ENCODE assay signal across 12 mouse cellular contexts in genomic region chr11:8706246-8707041, GRCm38 (mm10). TPM values are rescaled to one million over a fixed set of nuclear protein-coding genes. Genes with fewer than 3 reads are reported as not detected.
DNase-seq lines count a peak whose midpoint lies in the region; ATAC-seq lines count a peak whose summit lies in the region.
"Had no signal": no experiment of that assay in that cellular context is flagged by ENCODE, and none has a peak within 500 bp of the region (broad histone marks: within the 10 kb centered on the region; RNA-seq: fewer than 3 reads in every experiment).

No protein-coding gene starts in this region.

- H3K4me1 ChIP-seq in forebrain, embryonic 16.5 days (replicated peaks; ENCODE audit: control insufficient read depth, insufficient read depth, low read length), result no peaks in the 10 kb centered on the region
- no peaks in the 10 kb centered on the region for H3K4me1 ChIP-seq in forebrain, embryonic 12.5 days
- H3K4me1 ChIP-seq in lung, embryonic 15.5 days, result peaks cover 24% of the 10 kb centered on the region

- DNase-seq in lung, postnatal 25 days (ENCODE audit: low spot score), result no peak
- DNase-seq in gonadal fat pad, adult 2 months (ENCODE audit: low read depth), result peak; percentile 54
- DNase-seq in skeletal muscle tissue, adult 2 months (ENCODE audit: low read depth, low spot score), result peak; percentile 25
- no peak for DNase-seq in cerebellum, adult 9-11 months
- DNase-seq in left cerebral cortex, postnatal 14 days (ENCODE audit: low spot score in 2 of 2), result no peak
- DNase-seq: thymus, postnatal 14 days had no signal

- no peak overlapping the region for H3K4me3 ChIP-seq in forebrain, embryonic 16.5 days (replicated peaks; ENCODE audit: low read length)
- H3K4me3 ChIP-seq in forebrain, embryonic 12.5 days (replicated peaks), result no peak overlapping the region
- H3K4me3 ChIP-seq in lung, embryonic 15.5 days, result no peak overlapping the region
- H3K4me3 ChIP-seq: heart, adult 2 months; limb, embryonic 15.5 days had no signal

- peak; percentile 52; the same call in 1 of the 2 replicates for ATAC-seq in forebrain, embryonic 16.5 days
- no peak for ATAC-seq in forebrain, embryonic 12.5 days (ENCODE audit: low FRiP score)
- ATAC-seq in lung, embryonic 15.5 days (ENCODE audit: borderline replicate concordance, extremely low read depth, low FRiP score, low TSS enrichment), result peak; percentile 47
- ATAC-seq: midbrain, embryonic 16.5 days had no signal

- H3K36me3 ChIP-seq in forebrain, embryonic 16.5 days (ENCODE audit: control insufficient read depth, insufficient read depth), result no peaks in the 10 kb centered on the region
- H3K36me3 ChIP-seq in forebrain, embryonic 12.5 days (replicated peaks), result no peaks in the 10 kb centered on the region
- no peaks in the 10 kb centered on the region for H3K36me3 ChIP-seq in lung, embryonic 15.5 days
- H3K36me3 ChIP-seq: limb, embryonic 15.5 days had no signal

- H3K4me2 ChIP-seq in forebrain, embryonic 16.5 days (ENCODE audit: low read length), result no peak overlapping the region
- H3K4me2 ChIP-seq in forebrain, embryonic 12.5 days, result no peak overlapping the region
- H3K4me2 ChIP-seq in lung, embryonic 15.5 days, result no peak overlapping the region
- H3K4me2 ChIP-seq: limb, embryonic 15.5 days had no signal

- no peak overlapping the region for H3K27ac ChIP-seq in forebrain, embryonic 16.5 days (ENCODE audit: low read length)
- no peak overlapping the region for H3K27ac ChIP-seq in forebrain, embryonic 12.5 days
- peak overlapping the region; percentile 25; the same call in 1 of the 2 replicates for H3K27ac ChIP-seq in lung, embryonic 15.5 days
- H3K27ac ChIP-seq: heart, adult 2 months; limb, embryonic 15.5 days had no signal

- intact Hi-C loops in left cerebral cortex, postnatal 14 days (cut with DNase I), result no loop called here

- H3K9me3 ChIP-seq in forebrain, embryonic 16.5 days (ENCODE audit: control insufficient read depth, low read length), result no peaks in the 10 kb centered on the region
- no peaks in the 10 kb centered on the region for H3K9me3 ChIP-seq in forebrain, embryonic 12.5 days
- H3K9me3 ChIP-seq in lung, embryonic 15.5 days, result no peaks in the 10 kb centered on the region
- H3K9me3 ChIP-seq: limb, embryonic 15.5 days had no signal

- H3K9ac ChIP-seq in forebrain, embryonic 16.5 days (replicated peaks; ENCODE audit: low read depth, low read length), result no peak overlapping the region
- H3K9ac ChIP-seq in forebrain, embryonic 12.5 days, result no peak overlapping the region
- H3K9ac ChIP-seq in lung, embryonic 15.5 days, result no peak overlapping the region
- H3K9ac ChIP-seq: limb, embryonic 15.5 days had no signal

- H3K27me3 ChIP-seq in forebrain, embryonic 16.5 days (replicated peaks; ENCODE audit: control insufficient read depth, insufficient read depth, low read length), result no peaks in the 10 kb centered on the region
- no peaks in the 10 kb centered on the region for H3K27me3 ChIP-seq in forebrain, embryonic 12.5 days
- H3K27me3 ChIP-seq in lung, embryonic 15.5 days, result no peaks in the 10 kb centered on the region
- H3K27me3 ChIP-seq: limb, embryonic 15.5 days had no signal

- WGBS in forebrain, embryonic 16.5 days, result 69% methylated on average over 8 of the region's 8 CpGs
- 78% methylated on average over 8 of the region's 8 CpGs for WGBS in forebrain, embryonic 12.5 days
- 42% methylated on average over 8 of the region's 8 CpGs for WGBS in lung, embryonic 15.5 days

RNA-seq across cellular contexts. Expression of gene Tns3, which starts 42.1 kb away (rescaled TPM):
- polyA plus RNA-seq in forebrain, embryonic 16.5 days (2015; fragmentation: Nextera tagmentation; extraction: Ambion mirVana), result 8.8 TPM in 2 replicates
- 10.2 and 11.4 TPM in 2 replicates for polyA plus RNA-seq in forebrain, embryonic 12.5 days (2016; fragmentation: Nextera tagmentation; extraction: Ambion mirVana)
- polyA plus RNA-seq in lung, embryonic 15.5 days (2015; fragmentation: Nextera tagmentation; extraction: Ambion mirVana), result 48.5 and 55.9 TPM in 2 replicates
- 31.2 and 31.4 TPM in 2 replicates for polyA plus RNA-seq in gonadal fat pad, adult 2 months (2012; rRNA removed)
- total RNA-seq in left cerebral cortex, postnatal 14 days (2021), result 10 to 100 TPM; 37.5 to 40.8 TPM

Comparison
In these comparisons a context has a peak if more than half of its experiments do, and no peak if none do; other contexts are left out.
1. DNase-seq: peak in gonadal fat pad, adult 2 months (single experiment) and skeletal muscle tissue, adult 2 months (single experiment); none in lung, postnatal 25 days (single experiment), cerebellum, adult 9-11 months (single experiment) and left cerebral cortex, postnatal 14 days (0 of 2).